Mouse (Mus musculus) kidney, embryonic 15.5 days (tissue): ENCODE results near the gene Tmem81. TPM values are rescaled to one million over a fixed set of nuclear protein-coding genes. Genes with fewer than 3 reads are reported as not detected.
A peak's percentile ranks its signal among the peaks of the same experiment; 100 is the strongest.
"Not testable (repeated sequence)": the region's sequence is repeated elsewhere in the genome, so short reads cannot be mapped to it uniquely, and the experiment has no call there.

Source experiments
- ATAC-seq: fragments of 200-750 bp; cut with Nextera tagmentation; replicated peaks from 2 replicates; pipeline ENCODE4 v1.8.0; 2017; ENCODE audit warnings: moderate TSS enrichment; ENCODE audit not compliant: low FRiP score
- H3K27ac ChIP-seq: fragments of 300-500 bp; sonication (generic); 2 replicates; pipeline ENCODE4 v1.5.1; 2015; ENCODE audit warnings: mild to moderate bottlenecking, inconsistent platforms
- H3K27me3 ChIP-seq: fragments of 300-500 bp; sonication (generic); 2 replicates; pipeline ENCODE4 v1.6.1; 2015; ENCODE audit warnings: inconsistent platforms
- H3K36me3 ChIP-seq: fragments of 300-500 bp; sonication (generic); 2 replicates; pipeline ENCODE4 v1.6.1; 2015; ENCODE audit warnings: inconsistent platforms
- H3K4me1 ChIP-seq: fragments of 300-500 bp; sonication (generic); 2 replicates; pipeline ENCODE4 v1.6.1; 2015; ENCODE audit warnings: inconsistent platforms
- H3K4me2 ChIP-seq: fragments of 300-500 bp; sonication (generic); 2 replicates; pipeline ENCODE4 v1.6.1; 2015; ENCODE audit warnings: moderate library complexity, mild to moderate bottlenecking, inconsistent platforms
- H3K4me3 ChIP-seq: fragments of 300-500 bp; sonication (generic); replicated peaks from 2 replicates; pipeline ENCODE4 v1.5.1; 2015; ENCODE audit warnings: mild to moderate bottlenecking, inconsistent platforms
- H3K9ac ChIP-seq: fragments of 300-500 bp; sonication (generic); 2 replicates; pipeline ENCODE4 v1.6.1; 2015; ENCODE audit warnings: mild to moderate bottlenecking, inconsistent platforms
- H3K9me3 ChIP-seq: fragments of 300-500 bp; sonication (generic); replicated peaks from 2 replicates; pipeline ENCODE4 v1.6.1; 2016; ENCODE audit warnings: inconsistent platforms
- WGBS: fragments of 180-500 bp; shearing (Covaris S2); methylation state at CpG from one replicate; pipeline ENCODE4 v1.1.7; 2015; ENCODE audit warnings: mixed read lengths; 5-methylcytosine and 5-hydroxymethylcytosine counted together
- polyA plus RNA-seq: library from polyadenylated mRNA; unstranded; fragments of >200 nt; fragmentation: Nextera tagmentation; extraction: Ambion mirVana; gene quantifications from 2 replicates; pipeline ENCODE4 v1.2.1, GENCODE M21; 2015

Gene Tmem81
- polyA plus RNA-seq: 1.5 and 1.6 TPM in 2 replicates

- no peak within 1 kb of the TSS for H3K4me2 ChIP-seq
- H3K9ac ChIP-seq: no peak within 1 kb of the TSS
- no peak within 1 kb of the TSS for H3K4me3 ChIP-seq
- peaks cover 74% of the 10 kb centered on the region for H3K36me3 ChIP-seq
- H3K4me1 ChIP-seq: 0 out of 2 replicates have a peak, but pooled peaks cover 3% of the 10 kb centered on the region
- no peak within 1 kb of the TSS for H3K27ac ChIP-seq
- 89% methylated on average over 7 of the region's 7 CpGs for WGBS
- no peak for ATAC-seq
- H3K9me3 ChIP-seq: no peaks in the 10 kb centered on the region
- H3K27me3 ChIP-seq: no peaks in the 10 kb centered on the region
Observed at GRCm38 (mm10) chr1:132506058-132506457, at the start of gene Tmem81. Gene Tmem81, plus strand, starts transcription at chr1:132506230.

GRCm38 (mm10) chr1:132464651-132465050 lies 41.4 kb upstream of the Tmem81 start:
- no peaks in the 10 kb centered on the region for H3K9me3 ChIP-seq
- no peaks in the 10 kb centered on the region for H3K27me3 ChIP-seq
- no peak for ATAC-seq
- no peak overlapping the region for H3K4me2 ChIP-seq
- no peak overlapping the region for H3K27ac ChIP-seq
- WGBS: 57% methylated on average over 5 of the region's 5 CpGs
- H3K9ac ChIP-seq: no peak overlapping the region
- H3K36me3 ChIP-seq: peaks cover 77% of the 10 kb centered on the region
- H3K4me1 ChIP-seq: peaks cover 3% of the 10 kb centered on the region; the same call in 1 of the 2 replicates
- no peak overlapping the region for H3K4me3 ChIP-seq

GRCm38 (mm10) chr1:132468926-132469325 lies 37.1 kb upstream of the Tmem81 start:
- no peak for ATAC-seq
- no peak overlapping the region for H3K9ac ChIP-seq
- no peaks in the 10 kb centered on the region for H3K27me3 ChIP-seq
- no peak overlapping the region for H3K27ac ChIP-seq
- peaks cover 40% of the 10 kb centered on the region for H3K36me3 ChIP-seq
- H3K4me3 ChIP-seq: no peak overlapping the region
- no peaks in the 10 kb centered on the region for H3K9me3 ChIP-seq
- H3K4me2 ChIP-seq: no peak overlapping the region
- peaks cover 3% of the 10 kb centered on the region; the same call in 1 of the 2 replicates for H3K4me1 ChIP-seq

GRCm38 (mm10) chr1:132469519-132469918 lies 36.5 kb upstream of the Tmem81 start:
- Histone ChIP-seq H3K27ac (no peak overlapping the region), H3K4me1 (peaks cover 3% of the 10 kb centered on the region; the same call in 1 of the 2 replicates), H3K4me3 (no peak overlapping the region), H3K27me3 (no peaks in the 10 kb centered on the region), H3K9me3 (no peaks in the 10 kb centered on the region), H3K4me2 (no peak overlapping the region), H3K9ac (no peak overlapping the region), H3K36me3 (peaks cover 34% of the 10 kb centered on the region)
- WGBS: 94% methylated on average over 7 of the region's 7 CpGs
- ATAC-seq: no peak

DNA sequence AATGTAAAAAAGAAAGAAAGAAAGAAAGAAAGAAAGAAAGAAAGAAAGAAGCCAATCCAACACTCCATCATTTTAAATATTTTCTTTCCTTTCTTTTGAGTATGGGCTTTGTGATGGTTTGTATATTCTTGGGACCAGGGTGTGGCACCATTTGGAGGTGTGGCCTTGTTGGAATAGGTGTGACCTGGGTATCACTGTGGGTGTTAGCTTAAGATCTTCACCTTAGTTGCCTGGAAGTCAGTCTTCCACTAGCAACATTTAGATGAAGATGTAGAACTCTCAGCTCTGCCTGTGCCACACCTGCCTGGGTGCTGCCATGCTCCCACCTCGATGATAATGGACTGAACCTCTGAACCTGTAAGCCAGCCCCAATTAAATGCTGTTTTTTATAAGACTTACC lies 36.0 kb upstream of the Tmem81 start:
- not testable (repeated sequence) for H3K9me3 ChIP-seq, H3K9ac ChIP-seq, ATAC-seq, H3K4me3 ChIP-seq, H3K27me3 ChIP-seq, H3K4me2 ChIP-seq, H3K27ac ChIP-seq, H3K4me1 ChIP-seq
- 97% methylated on average over 1 of the region's 1 CpGs for WGBS
- peaks cover 29% of the 10 kb centered on the region for H3K36me3 ChIP-seq

DNA sequence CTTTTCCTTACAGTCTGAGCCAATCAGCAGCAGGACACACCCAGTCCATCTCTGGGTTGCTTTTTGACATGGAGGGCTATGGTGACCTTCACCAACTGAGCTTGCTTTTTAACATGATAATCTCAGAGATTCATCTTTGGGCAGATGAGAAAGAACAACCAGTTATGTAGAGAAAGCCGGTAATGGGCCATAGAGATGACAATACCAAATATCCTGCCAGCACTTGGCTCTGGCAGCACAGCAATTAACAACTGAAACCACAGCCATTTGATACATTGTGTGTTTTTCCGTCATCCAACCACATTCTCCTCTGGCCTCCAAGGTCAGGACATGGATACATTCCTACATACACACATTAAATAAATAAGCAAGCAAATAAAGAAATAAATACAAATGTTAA lies 35.0 kb upstream of the Tmem81 start:
- Histone ChIP-seq H3K4me3 (no peak overlapping the region), H3K27ac (no peak overlapping the region), H3K4me2 (no peak overlapping the region), H3K9ac (no peak overlapping the region), H3K9me3 (no peaks in the 10 kb centered on the region), H3K27me3 (no peaks in the 10 kb centered on the region), H3K36me3 (peaks cover 19% of the 10 kb centered on the region), H3K4me1 (peaks cover 8% of the 10 kb centered on the region; the same call in 1 of the 2 replicates)
- WGBS: 92% methylated on average over 2 of the region's 2 CpGs
- ATAC-seq: no peak

DNA sequence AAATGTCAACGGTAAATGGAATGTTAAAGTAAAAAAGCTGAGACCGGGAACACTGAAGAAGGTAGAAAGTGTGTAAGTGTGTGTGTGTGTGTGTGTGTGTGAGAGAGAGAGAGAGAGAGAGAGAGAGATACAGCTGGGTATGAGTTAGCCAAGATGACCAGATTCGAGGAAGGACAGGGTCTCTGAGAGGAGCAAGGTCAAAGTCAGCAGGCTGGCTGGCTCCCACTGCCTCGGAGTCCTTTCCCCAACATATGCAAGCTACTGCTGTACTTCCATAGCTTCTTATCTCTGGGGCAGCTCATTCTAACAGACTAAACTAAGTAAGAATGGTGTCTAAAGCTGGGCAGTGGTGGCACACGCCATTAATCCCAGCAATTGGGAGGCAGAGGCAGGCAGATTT lies 34.5 kb upstream of the Tmem81 start:
- no peak overlapping the region for H3K4me2 ChIP-seq
- H3K9ac ChIP-seq: no peak overlapping the region
- H3K9me3 ChIP-seq: no peaks in the 10 kb centered on the region
- H3K36me3 ChIP-seq: peaks cover 14% of the 10 kb centered on the region
- H3K4me3 ChIP-seq: no peak overlapping the region
- WGBS: 87% methylated on average over 5 of the region's 5 CpGs
- peaks cover 8% of the 10 kb centered on the region; the same call in 1 of the 2 replicates for H3K4me1 ChIP-seq
- ATAC-seq: no peak
- no peaks in the 10 kb centered on the region for H3K27me3 ChIP-seq
- H3K27ac ChIP-seq: no peak overlapping the region

GRCm38 (mm10) chr1:132472537-132472936 lies 33.5 kb upstream of the Tmem81 start:
- H3K27ac ChIP-seq: no peak overlapping the region
- no peak overlapping the region for H3K9ac ChIP-seq
- no peaks in the 10 kb centered on the region for H3K9me3 ChIP-seq
- no peaks in the 10 kb centered on the region for H3K27me3 ChIP-seq
- H3K4me1 ChIP-seq: peaks cover 8% of the 10 kb centered on the region; the same call in 1 of the 2 replicates
- no peak overlapping the region for H3K4me3 ChIP-seq
- peaks cover 4% of the 10 kb centered on the region; the same call in 1 of the 2 replicates for H3K36me3 ChIP-seq
- no peak overlapping the region for H3K4me2 ChIP-seq
- 54% methylated on average over 5 of the region's 5 CpGs for WGBS
- no peak for ATAC-seq

DNA sequence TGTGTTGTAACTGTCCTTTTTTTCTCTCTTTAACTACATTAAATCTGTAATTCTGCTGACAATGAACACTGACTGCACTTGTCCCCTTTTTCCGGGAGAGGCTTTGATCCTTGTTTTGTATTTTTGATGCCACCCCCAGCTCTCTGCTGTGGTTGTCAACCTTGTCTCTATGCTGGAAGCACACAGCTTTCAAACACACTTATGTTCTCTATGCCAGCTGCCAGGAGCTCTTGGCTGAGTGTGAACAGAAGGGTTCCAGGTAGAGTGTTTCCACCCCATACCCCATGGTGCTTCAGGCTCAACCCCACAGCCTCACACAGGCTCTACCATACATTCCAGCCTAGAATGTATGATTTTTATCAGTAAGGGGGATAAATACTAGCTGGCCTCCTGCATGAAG lies 31.5 kb upstream of the Tmem81 start:
- no peaks in the 10 kb centered on the region for H3K9me3 ChIP-seq
- H3K36me3 ChIP-seq: no peaks in the 10 kb centered on the region
- H3K4me3 ChIP-seq: no peak overlapping the region
- H3K4me1 ChIP-seq: peaks cover 18% of the 10 kb centered on the region
- 87% methylated on average over 1 of the region's 1 CpGs for WGBS
- no peaks in the 10 kb centered on the region for H3K27me3 ChIP-seq
- no peak for ATAC-seq
- no peak overlapping the region for H3K27ac ChIP-seq
- H3K4me2 ChIP-seq: no peak overlapping the region
- H3K9ac ChIP-seq: no peak overlapping the region

GRCm38 (mm10) chr1:132476575-132476927 lies 29.5 kb upstream of the Tmem81 start:
- H3K27me3 ChIP-seq: no peaks in the 10 kb centered on the region
- H3K36me3 ChIP-seq: no peaks in the 10 kb centered on the region
- H3K4me3 ChIP-seq: peak overlapping the region; percentile 75
- WGBS: 6% methylated on average over 9 of the region's 9 CpGs
- H3K4me2 ChIP-seq: peak overlapping the region; percentile 79
- ATAC-seq: peak; percentile 65
- H3K9me3 ChIP-seq: no peaks in the 10 kb centered on the region
- peaks cover 18% of the 10 kb centered on the region for H3K4me1 ChIP-seq
- peak overlapping the region; percentile 74 for H3K27ac ChIP-seq
- H3K9ac ChIP-seq: peak overlapping the region; percentile 78

DNA sequence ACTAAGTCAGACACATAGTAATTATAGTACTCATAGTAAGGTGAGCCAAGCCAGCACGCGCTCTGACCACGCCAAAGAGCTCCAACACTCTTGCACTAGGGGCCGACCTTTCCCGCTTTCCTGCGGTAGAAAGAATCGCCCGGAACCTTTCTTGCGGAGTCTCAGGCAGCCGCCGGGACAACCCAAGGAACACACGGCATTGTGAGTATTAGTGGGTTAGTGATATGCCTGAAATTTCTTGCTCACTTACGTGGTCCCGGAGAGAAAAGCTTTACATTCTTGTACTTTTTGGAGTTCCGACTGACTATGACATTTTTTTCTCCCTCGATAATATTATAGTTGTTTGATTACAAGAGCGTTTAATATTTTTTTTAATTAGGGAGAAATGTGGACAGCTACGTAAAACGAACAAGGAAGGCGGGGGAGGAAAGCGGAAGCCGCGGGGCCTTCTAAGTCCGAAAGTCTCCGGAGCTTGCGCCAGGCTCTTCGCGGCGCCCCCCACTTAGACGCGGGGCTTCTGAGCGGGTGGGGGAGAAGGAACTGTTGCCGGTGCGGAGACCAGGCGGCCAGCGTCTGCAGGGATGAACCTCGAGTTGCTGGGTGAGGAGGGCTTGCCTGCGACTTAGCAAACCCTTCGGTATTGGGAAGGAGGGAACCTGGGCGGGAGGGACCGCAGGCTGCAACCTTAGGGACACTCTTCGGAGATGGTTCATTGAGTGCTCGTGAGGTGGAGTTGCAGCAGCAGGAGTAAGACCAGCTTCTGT lies 28.9 kb upstream of the Tmem81 start, which contains the start of gene Rbbp5:
Gene Rbbp5 (plus strand): TSS at position 438 of the 764 bp plus-strand sequence.
- H3K9ac ChIP-seq: peak within 1 kb of the TSS; percentile 78
- H3K4me2 ChIP-seq: peak within 1 kb of the TSS; percentile 79
- no peaks in the 10 kb centered on the region for H3K27me3 ChIP-seq
- peak within 1 kb of the TSS; percentile 74 for H3K27ac ChIP-seq
- H3K9me3 ChIP-seq: no peaks in the 10 kb centered on the region
- H3K4me3 ChIP-seq: peak within 1 kb of the TSS; percentile 75
- peaks cover 18% of the 10 kb centered on the region for H3K4me1 ChIP-seq
- H3K36me3 ChIP-seq: no peaks in the 10 kb centered on the region
- under 1% methylated on average over 43 of the region's 43 CpGs for WGBS
- peak; percentile 90 for ATAC-seq

DNA sequence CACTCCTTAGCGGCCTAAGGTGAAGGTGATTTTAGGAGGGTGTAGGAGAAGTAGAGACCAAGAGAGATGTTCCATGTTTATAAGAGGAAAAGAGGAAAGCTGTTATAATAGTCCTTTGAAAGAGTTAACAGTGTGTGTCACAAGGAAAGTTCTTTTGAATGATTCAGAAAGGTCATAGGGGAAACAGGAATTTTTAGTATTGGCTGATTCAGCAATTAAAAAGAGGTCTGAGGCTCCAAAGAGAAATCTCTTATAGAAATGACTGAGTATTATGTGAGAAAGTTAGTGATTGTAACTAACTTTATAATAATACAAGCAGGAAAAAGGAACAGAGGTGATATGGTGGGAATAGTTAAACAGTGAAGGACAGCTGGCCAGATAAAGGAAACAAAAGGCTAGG lies 26.6 kb upstream of the Tmem81 start:
- Histone ChIP-seq H3K36me3 (0 out of 2 replicates have a peak, but pooled peaks cover 3% of the 10 kb centered on the region), H3K27ac (no peak overlapping the region), H3K4me1 (peaks cover 18% of the 10 kb centered on the region), H3K9me3 (no peaks in the 10 kb centered on the region), H3K4me2 (no peak overlapping the region), H3K27me3 (no peaks in the 10 kb centered on the region), H3K4me3 (no peak overlapping the region), H3K9ac (no peak overlapping the region)
- 92% methylated on average over 1 of the region's 1 CpGs for WGBS
- ATAC-seq: no peak
